Mouse (Mus musculus): ENCODE results near the gene Tmem54. TPM values are rescaled to one million over a fixed set of nuclear protein-coding genes. Genes with fewer than 3 reads are reported as not detected.

Gene Tmem54
- polyA plus RNA-seq, 1 experiment: not detected

DNA sequence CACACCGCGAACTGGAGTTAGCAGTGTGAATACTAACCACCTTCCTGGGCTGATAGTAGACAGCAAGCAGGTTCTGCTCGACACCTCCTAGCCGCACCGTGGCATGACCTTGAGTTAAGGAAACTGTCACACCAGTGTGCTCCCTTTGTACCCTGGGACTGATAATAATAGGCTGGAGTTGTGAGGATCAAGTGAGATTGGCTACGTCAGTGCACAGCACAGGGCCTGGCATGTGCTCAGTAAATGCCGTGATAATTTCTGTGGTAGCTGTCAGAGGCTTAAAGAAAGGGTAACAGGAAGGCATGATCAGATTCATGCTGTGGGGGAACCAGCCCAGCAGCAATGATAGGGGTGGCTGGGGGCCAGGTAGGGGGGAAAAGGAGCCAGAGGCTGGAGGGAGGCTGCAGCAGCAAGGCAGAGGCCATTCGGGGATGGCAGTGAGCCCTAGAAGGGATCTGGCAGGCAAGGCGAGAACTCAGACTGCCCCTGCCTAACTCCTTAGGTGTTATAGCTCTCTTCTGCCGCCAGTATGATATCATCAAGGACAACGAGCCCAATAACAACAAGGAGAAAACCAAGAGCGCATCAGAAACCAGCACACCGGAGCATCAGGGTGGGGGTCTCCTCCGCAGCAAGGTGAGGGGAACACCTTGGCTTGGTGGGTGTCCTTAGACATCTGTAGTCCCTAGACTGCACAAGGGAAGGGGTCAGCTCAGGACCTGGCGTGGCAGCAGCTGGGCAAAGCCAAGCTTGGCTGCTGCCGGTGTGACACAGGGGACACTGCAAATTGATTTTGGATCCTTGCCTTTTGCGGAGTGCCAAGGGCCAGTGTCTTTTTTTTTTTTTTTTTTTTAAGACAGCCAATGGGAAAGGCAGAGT lies 36.5 kb downstream of the Tmem54 start:
- H3K9me3 ChIP-seq (ENCODE audit: control insufficient read depth, low read length): peaks cover 5% of the 10 kb centered on the region; the same call in 1 of the 2 replicates
- no peak overlapping the region for H3K4me3 ChIP-seq (replicated peaks)
- peaks cover 17% of the 10 kb centered on the region for H3K36me3 ChIP-seq (ENCODE audit: control insufficient read depth)
- peaks cover 22% of the 10 kb centered on the region for H3K27me3 ChIP-seq (ENCODE audit: control insufficient read depth)
- peaks cover 64% of the 10 kb centered on the region for H3K4me1 ChIP-seq (ENCODE audit: control insufficient read depth)
- TF ChIP-seq TAL1 (IDR thresholded peaks at IDR 0.05; ENCODE audit: low read length) (no peak), GATA1 (IDR thresholded peaks at IDR 0.05; ENCODE audit: low read length) (no peak)

DNA sequence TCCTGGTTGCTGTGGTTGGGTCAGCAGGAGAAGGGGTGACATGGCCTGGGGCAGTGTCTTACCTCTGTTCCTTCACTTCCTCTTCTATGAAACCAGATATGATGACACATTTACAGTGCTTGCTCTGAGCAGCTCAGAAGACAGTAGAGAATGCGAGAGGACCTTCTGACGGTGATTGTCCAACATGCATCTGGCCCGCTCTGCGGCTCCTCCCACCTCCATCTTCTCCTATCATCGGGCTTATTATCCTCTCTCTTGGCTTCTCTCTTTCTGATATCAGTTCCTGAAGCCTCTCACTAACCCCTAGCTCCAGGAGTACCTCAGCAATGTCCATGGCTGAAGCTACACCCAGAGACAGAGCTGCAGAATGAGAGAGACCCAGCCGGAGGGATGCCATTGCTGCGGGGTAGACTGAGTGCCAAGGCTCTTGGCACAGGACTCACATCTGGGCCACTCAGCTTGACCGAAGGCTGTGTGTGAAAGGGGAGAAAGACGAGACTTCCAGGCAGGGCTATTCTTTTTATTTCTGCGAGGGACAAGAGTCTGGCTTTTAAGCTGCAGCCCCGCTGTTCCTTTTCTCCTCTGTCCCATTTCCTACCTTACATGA lies 37.2 kb downstream of the Tmem54 start:
- no peak for TF ChIP-seq TAL1 (IDR thresholded peaks at IDR 0.05; ENCODE audit: low read length)
- TF ChIP-seq GATA1 (IDR thresholded peaks at IDR 0.05; ENCODE audit: low read length): no peak
- no peaks in the 10 kb centered on the region; the same call in 1 of the 2 replicates for H3K9me3 ChIP-seq (ENCODE audit: control insufficient read depth, low read length)
- peaks cover 15% of the 10 kb centered on the region for H3K27me3 ChIP-seq (ENCODE audit: control insufficient read depth)
- peaks cover 56% of the 10 kb centered on the region for H3K4me1 ChIP-seq (ENCODE audit: control insufficient read depth)
- H3K36me3 ChIP-seq (ENCODE audit: control insufficient read depth): peaks cover 19% of the 10 kb centered on the region
- no peak overlapping the region for H3K4me3 ChIP-seq (replicated peaks)

DNA sequence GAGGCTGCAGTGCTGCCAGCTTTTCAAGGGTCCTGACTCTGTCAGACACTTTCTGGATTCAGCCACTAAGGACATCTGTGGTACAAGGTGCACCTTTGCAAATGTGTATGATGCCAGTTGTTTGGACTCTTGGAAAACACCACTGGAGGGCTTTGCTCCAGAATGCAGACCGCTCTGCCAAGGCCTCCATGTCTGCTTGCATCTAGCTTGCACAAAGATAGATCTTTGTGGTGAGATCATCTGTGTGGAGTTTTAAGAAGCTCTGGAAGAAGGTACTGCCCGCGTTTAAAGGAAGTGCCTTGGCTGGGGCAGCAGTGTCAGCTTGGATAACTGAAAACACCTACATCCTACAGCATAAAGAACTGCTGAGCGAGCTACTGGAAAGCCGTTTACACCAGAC lies 38.2 kb downstream of the Tmem54 start:
- Histone ChIP-seq H3K9me3 (ENCODE audit: control insufficient read depth, low read length) (no peaks in the 10 kb centered on the region), H3K27me3 (ENCODE audit: control insufficient read depth) (peaks cover 5% of the 10 kb centered on the region), H3K36me3 (ENCODE audit: control insufficient read depth) (peaks cover 27% of the 10 kb centered on the region), H3K4me3 (replicated peaks) (no peak overlapping the region), H3K4me1 (ENCODE audit: control insufficient read depth) (peaks cover 47% of the 10 kb centered on the region)
- TF ChIP-seq TAL1 (IDR thresholded peaks at IDR 0.05; ENCODE audit: low read length): no peak
- no peak for TF ChIP-seq GATA1 (IDR thresholded peaks at IDR 0.05; ENCODE audit: low read length)

GRCm38 (mm10) chr4:129144401-129145367 lies 39.3 kb downstream of the Tmem54 start:
- Histone ChIP-seq H3K27me3 (ENCODE audit: control insufficient read depth) (no peaks in the 10 kb centered on the region), H3K4me3 (replicated peaks) (no peak overlapping the region), H3K36me3 (ENCODE audit: control insufficient read depth) (peaks cover 35% of the 10 kb centered on the region), H3K4me1 (ENCODE audit: control insufficient read depth) (peaks cover 35% of the 10 kb centered on the region), H3K9me3 (ENCODE audit: control insufficient read depth, low read length) (no peaks in the 10 kb centered on the region)
- TF ChIP-seq TAL1 (IDR thresholded peaks at IDR 0.05; ENCODE audit: low read length) (no peak), GATA1 (IDR thresholded peaks at IDR 0.05; ENCODE audit: low read length) (no peak)

- Histone ChIP-seq H3K4me1 (ENCODE audit: control insufficient read depth) (peaks cover 28% of the 10 kb centered on the region), H3K4me3 (replicated peaks) (no peak overlapping the region), H3K27me3 (ENCODE audit: control insufficient read depth) (no peaks in the 10 kb centered on the region), H3K9me3 (ENCODE audit: control insufficient read depth, low read length) (no peaks in the 10 kb centered on the region), H3K36me3 (ENCODE audit: control insufficient read depth) (peaks cover 42% of the 10 kb centered on the region)
- no peak for TF ChIP-seq GATA1 (IDR thresholded peaks at IDR 0.05; ENCODE audit: low read length)
- TF ChIP-seq TAL1 (IDR thresholded peaks at IDR 0.05; ENCODE audit: low read length): no peak
These were observed 40.1 kb downstream of the Tmem54 start for GRCm38 (mm10) chr4:129145411-129145810.

DNA sequence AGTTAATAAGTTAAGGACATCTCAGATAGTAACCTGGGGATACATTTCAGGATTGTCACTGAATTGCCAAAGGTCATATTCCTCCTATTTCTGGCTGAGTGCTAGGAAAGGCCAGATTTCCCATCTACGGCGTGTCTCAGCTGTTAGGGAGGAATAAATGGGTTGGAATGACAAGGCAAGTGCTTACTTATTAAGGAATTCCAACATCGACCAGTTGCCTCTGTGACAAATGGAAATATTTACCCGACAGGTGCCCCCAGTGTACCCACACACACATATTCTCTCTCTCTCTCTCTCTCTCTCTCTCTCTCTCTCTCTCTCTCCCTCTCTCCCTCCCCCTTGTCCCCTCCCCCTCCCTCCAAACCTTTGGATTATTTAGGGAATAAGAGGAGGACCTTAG lies 40.6 kb downstream of the Tmem54 start:
- peaks cover 22% of the 10 kb centered on the region for H3K4me1 ChIP-seq (ENCODE audit: control insufficient read depth)
- TF ChIP-seq TAL1 (IDR thresholded peaks at IDR 0.05; ENCODE audit: low read length) (no peak), GATA1 (IDR thresholded peaks at IDR 0.05; ENCODE audit: low read length) (no peak)
- no peaks in the 10 kb centered on the region for H3K9me3 ChIP-seq (ENCODE audit: control insufficient read depth, low read length)
- H3K4me3 ChIP-seq (replicated peaks): no peak overlapping the region
- H3K36me3 ChIP-seq (ENCODE audit: control insufficient read depth): peaks cover 47% of the 10 kb centered on the region
- H3K27me3 ChIP-seq (ENCODE audit: control insufficient read depth): no peaks in the 10 kb centered on the region

DNA sequence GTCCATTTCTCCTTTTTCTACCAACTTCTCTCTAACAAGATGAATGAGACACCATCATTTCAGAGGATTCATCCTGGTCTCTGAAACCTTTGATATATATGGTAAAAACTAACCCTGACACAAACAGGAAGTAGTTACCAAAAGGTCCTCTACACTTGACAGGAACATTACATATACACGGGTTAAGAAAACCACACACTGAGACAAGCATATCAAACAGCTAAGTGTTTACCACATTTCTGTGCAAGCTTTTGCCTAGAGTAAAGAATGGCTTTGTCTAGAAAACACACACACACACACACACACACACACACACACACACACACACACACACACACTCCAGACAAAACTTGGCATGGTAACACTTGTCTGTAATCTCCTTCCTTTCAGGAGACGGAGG lies 41.0 kb downstream of the Tmem54 start:
- Histone ChIP-seq H3K9me3 (ENCODE audit: control insufficient read depth, low read length) (no peaks in the 10 kb centered on the region), H3K4me1 (ENCODE audit: control insufficient read depth) (peaks cover 18% of the 10 kb centered on the region), H3K36me3 (ENCODE audit: control insufficient read depth) (peaks cover 51% of the 10 kb centered on the region), H3K27me3 (ENCODE audit: control insufficient read depth) (no peaks in the 10 kb centered on the region), H3K4me3 (replicated peaks) (no peak overlapping the region)
- TF ChIP-seq GATA1 (IDR thresholded peaks at IDR 0.05; ENCODE audit: low read length) (no peak), TAL1 (IDR thresholded peaks at IDR 0.05; ENCODE audit: low read length) (no peak)

GRCm38 (mm10) chr4:129147552-129148103 lies 42.3 kb downstream of the Tmem54 start:
- no peak overlapping the region for H3K4me3 ChIP-seq (replicated peaks)
- peaks cover 5% of the 10 kb centered on the region for H3K4me1 ChIP-seq (ENCODE audit: control insufficient read depth)
- no peaks in the 10 kb centered on the region for H3K27me3 ChIP-seq (ENCODE audit: control insufficient read depth)
- H3K36me3 ChIP-seq (ENCODE audit: control insufficient read depth): peaks cover 62% of the 10 kb centered on the region
- H3K9me3 ChIP-seq (ENCODE audit: control insufficient read depth, low read length): no peaks in the 10 kb centered on the region
- TF ChIP-seq GATA1 (IDR thresholded peaks at IDR 0.05; ENCODE audit: low read length) (no peak), TAL1 (IDR thresholded peaks at IDR 0.05; ENCODE audit: low read length) (no peak)

Measured in erythroblast, embryonic 14.5 days (primary cell).